Mouse (Mus musculus): ENCODE data around the gene Bhlhe40.

Gene Bhlhe40

DNA sequence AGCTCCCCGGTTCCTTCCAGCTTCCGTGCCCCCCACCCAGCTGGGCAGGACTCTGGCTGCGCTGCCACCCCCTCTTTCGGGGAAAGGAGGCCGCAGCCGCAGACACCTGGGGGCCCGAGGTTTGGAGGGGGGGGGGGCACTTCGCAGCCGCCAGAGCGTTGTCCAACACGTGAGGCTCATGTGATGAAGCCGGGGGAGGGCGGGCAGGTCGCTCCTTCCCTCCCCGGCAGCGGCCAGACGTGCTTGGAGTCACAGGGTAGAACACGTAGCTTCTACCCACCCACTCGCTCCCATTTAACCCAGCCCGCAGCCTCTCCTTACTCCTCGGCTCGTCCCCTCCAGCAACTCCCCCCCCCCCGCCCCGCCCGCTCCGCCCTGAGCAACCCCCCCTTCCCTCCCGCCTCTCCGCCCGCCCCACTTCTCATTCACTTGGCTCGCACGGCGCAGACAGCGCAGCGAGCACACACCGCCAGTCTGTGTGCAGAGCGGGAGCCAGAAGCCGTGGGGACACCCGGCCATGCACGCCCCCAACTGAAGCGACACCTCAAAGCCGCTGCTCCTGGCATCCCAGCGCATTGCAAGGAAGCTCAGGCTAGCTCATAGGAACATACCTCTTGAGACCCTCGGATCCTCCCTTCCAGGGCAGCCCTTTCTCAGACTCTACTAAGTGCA, at the start of gene Bhlhe40:
Gene Bhlhe40 (plus strand): TSS at position 424 of the 672 bp plus-strand sequence.
- peak; percentile 97 for DNase-seq

DNA sequence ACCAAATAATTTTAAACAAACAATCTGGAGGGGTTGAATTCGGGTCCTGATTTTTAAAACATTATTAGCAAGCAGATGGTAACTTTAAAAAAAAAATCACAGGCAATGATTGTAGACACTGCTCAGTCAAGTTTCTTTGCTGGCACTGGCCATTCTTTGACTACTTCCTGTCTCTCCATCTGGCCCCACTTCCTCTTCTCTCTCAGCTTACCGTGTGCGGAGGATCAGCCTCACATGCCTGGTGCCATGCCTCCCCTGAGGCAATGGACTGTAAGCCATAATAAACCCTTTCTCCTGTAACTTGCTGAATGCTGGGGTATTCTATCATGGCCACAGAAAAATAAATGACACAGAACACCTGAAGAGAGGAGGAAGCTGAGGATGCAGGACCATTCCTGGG, 48.8 kb upstream of the Bhlhe40 start:
- no peak for DNase-seq

DNA sequence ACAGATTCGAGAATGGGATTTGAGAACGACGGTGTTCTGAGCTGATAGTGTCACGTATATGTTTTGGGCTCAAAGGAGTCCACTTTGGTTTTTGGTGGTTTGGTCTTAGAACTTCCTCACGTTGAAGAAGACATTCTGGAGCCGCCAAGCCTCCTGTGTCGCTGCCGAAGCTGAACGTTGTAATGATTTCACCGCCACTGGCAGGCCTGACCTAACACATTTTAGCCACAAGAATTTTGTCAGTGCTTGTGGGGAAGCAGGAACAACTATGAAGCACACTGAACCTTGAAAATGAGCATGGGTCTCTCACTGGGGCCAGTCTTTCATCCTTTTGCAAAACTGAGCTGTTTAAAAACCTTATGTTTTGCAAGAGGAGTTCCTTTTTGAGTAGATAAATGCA, 42.4 kb upstream of the Bhlhe40 start:
- no peak for DNase-seq

DNA sequence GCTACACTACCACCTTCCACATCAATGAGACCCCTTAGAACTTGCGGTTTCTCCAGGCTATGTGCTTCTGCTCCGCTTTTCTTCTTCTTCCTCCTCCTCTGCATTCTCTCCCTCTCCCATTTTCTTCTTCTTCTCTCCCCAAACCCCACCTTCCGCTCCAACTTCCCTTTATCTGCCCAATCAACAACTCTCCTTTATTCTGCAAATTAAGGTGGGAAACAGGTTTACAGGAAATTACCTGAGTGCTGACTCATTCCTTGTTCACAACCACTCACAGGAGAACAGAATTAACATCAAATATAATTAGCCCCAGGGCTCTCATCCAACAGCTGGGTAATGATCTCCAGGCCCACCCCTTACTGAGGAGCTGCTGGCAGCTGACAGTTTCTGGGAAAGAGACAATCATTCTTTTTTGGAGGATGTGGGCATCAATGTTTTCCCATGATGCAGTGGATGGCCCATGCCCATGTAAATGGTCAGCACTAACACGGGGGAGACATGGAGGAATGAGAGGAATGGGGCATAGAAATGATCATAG, 37.3 kb upstream of the Bhlhe40 start:
- DNase-seq: peak; percentile 67

DNA sequence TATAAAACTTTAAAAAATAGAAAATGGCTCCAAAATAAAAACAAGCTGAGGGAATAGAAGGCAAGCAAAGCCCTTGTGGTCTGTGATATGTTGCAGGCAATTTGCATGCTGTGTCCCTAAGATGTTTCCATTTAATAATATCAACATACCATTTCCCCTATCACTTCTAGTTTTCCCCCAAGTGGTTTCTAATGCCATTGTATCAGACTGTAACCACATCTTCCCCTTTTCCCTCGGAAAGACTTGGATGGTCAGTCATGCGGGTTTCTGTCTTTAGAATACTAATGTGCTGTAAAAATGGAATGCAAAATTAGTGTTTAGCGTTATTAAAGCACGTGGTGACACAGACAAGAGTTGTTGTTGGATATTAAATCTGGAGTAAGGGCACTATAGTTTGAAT, 35.5 kb upstream of the Bhlhe40 start:
- DNase-seq: no peak

DNA sequence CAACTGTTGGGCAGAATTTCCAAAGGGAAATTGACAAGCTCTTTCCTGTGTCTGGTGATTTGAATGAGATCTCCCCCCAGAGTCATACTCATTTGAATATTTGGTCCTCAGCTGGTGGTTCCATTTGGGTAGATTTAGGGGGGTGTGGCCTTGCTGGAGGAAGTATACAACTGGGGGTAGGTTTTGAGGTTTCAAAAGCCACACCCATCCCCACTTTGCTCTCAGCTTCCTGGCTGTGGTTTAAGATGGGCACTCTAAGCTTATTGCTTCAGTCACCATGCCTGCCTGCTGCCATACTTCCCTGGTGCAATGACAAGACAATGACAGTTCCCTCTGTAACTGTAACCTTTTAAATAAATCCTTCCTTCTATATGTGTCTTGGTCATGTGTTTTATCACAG, 29.7 kb upstream of the Bhlhe40 start:
- no peak for DNase-seq

DNA sequence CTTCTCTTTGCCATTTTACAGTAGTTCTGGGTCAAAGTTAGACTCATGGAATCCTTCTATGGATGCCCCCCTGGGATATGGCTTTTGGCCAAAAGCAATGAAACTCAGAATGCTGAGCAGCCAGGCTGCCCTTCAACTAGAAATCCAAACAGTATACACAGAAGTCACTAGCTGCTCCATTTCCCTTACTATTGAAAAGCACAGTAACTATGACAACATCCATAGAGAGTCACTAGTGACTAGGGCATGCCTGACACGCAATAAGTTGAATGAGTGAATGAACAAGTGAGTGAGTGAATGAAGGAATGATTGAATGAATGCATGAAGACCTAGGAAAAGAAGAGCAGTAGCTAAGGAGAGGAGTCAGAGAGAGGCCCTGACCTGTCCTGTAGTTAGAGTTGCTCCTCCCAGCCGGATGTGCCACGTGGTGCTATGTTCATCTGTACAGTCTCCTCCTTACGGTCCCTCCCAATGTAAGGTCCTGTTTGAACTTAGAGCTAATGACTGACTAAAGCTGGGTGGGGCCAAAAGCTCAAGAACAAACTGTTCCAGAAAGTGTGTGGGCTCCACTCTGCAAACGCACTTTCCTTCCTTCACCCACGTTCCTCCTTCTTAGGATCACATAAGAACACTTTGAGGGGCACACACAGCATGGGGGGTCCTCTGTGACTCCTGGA, 22.1 kb upstream of the Bhlhe40 start:
- DNase-seq: peak; percentile 78

DNA sequence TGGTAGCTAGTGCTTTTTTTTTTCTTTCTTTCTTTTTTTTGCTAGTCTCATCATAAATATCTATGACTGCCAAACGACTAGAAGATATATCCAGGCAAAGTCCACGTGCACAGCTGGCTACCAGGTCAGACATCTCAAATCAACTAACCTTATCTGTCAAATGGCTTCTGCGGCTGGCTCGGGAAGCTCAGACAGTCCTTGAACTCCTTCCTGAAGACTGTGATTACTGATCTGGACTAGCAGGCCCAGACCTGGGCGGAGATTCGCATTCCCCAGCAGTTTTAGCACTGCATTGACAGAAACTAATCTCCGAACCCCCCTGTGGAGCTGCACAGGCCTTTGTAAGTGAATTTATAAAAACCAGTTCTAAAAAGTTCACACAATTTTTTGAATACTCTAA, 18.4 kb upstream of the Bhlhe40 start:
- no peak for DNase-seq

DNA sequence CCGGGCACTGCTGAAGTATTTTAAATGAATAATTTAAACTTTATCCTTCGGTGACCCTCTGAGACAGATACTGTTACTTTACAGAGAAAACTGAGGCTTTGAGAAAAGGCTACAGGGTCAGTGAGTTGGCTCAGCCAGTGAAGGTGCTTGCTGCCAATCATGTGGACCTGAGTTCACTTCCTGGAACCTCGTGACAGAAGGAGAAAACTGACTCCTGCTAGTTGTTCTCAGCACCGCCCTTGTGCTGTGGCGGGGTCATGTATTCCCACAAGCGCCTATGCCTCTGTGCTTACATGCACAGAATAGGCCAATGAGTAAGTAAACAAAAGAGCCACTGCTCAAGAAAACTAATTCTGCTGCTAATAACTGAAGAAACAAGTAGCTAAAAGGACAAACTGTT, 17.4 kb upstream of the Bhlhe40 start:
- no peak for DNase-seq

DNA sequence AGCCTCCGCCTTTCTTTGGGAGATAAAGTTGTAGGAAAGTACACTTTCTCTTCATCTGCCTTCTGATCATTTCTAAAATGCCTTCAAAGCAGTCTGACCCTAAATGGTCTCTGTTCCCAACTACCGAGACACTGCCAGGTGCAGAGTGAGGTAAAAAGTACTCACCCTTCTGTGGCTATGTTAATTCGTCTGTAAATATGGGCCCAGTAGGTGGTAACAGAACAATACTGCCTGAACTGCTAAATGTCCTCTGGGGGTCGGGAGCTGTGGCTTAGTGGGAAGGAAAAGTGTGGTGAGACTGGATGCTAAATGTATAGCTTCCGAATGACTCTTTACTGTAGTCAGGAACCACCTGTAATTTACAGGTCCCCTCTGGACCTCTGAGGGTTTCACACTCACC, 16.1 kb upstream of the Bhlhe40 start:
- no peak for DNase-seq

DNA sequence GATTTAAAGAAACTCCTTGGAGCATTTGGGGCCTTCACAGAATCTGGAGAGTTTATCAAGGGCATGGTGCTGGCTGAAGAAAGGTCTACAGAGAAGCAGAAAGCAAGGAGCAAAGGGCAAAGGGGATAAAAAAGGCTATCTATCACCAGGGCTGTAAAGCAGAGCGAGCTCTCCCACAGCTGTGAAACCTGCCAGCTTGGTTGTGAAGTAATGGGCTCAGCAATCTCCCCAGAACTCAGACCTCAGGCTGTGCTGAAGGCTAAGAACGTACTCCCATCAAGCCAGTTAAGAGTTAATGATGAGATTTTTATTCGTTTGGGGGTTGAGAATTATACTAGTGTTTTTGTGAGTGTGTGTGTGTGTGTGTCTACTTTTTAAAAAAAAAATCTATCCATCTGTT, 13.3 kb upstream of the Bhlhe40 start:
- DNase-seq: no peak

DNA sequence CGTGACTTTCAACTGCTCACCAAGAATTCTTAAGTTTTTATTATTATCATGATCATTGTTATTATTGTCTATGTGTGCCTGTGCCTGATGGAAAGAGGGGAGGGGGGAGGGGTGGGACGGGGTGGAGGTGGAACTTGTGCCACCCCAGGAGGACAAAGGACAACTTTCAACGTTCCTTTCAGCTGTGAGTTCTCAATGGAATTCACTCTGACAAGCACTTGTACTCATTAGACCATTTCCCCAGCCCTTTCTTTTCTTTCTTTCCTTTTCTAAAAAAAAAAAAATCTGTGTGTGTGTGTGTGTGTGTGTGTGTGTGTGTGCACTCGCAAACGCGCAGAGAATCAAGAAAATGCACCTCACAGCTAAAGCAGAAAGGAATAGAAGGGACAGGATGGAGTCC, 12.4 kb upstream of the Bhlhe40 start:
- no peak for DNase-seq

DNA sequence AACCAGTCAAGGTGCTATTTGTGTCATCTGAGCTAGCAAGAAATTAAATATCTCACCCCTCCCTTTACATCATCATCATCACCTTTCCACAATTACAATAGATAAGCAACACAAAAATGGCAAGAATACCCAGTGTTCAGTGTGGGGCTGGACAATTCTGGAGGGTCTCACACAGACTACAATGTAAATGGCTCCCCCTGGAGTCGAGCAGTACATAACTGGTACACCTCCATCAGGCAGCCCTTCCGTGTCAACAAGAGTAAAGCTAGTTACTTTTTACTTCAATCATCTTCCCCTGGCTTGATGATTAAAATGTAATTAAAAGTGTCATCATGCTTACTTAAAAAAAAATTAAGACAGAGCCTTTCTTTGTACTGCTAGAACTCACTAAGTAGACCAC, 4.6 kb upstream of the Bhlhe40 start:
- DNase-seq: no peak

DNA sequence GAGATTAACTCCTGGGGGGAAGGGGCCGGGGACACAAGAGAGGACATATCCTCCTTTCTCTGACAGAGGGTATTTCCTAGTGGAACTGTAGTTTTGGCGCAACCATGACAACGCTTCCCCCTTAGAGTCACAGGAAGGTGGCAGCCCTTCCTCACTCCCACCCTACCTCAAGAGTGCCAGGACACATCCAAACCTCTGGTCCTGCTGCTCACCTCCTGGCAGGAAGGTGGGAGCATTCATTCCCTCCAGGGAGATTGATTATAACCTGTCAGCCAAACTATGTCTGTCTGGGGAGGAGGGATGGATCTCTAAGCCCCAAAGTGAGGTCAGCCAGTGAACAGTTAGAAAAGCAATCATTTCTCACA, 2.4 kb upstream of the Bhlhe40 start:
- peak; percentile 70 for DNase-seq

DNA sequence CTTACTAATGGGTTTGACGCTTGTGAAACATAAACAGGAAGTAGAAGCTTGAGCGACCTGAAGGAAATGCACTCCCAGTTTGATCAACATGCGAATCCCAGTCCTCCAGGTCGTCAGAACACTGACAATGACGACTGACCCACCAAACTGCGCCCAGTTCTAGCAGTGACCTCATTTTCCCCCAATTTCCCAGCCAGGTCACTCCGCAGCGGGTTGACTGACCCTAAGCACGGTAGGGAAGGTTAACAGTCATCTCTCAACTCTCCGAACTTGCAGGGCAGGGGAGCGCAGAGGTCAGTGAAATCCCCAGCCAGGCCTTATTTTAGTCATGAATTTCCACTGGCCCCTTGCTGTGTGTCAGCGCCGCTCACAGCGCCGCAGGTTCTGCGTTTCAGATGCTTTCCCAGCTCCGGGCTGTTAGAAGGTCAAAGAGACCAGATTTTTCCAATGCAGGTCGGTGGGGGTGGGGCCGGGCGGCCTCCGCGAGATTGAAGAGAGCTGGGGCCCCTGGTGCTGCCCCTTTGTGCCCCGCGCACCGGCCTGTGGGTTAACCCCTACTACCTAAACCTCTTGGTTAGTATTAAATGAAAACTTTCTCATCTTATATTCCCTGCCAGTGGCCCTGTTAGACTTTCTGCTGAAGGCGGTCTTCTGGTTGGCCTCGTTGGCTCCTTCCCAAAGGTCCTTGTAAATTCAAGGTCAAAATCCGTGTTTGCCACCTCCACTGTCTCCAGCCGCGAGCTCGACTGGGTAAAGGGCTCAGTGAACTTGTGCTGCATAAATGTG, 1.8 kb upstream of the Bhlhe40 start:
- DNase-seq: peak; percentile 95

DNA sequence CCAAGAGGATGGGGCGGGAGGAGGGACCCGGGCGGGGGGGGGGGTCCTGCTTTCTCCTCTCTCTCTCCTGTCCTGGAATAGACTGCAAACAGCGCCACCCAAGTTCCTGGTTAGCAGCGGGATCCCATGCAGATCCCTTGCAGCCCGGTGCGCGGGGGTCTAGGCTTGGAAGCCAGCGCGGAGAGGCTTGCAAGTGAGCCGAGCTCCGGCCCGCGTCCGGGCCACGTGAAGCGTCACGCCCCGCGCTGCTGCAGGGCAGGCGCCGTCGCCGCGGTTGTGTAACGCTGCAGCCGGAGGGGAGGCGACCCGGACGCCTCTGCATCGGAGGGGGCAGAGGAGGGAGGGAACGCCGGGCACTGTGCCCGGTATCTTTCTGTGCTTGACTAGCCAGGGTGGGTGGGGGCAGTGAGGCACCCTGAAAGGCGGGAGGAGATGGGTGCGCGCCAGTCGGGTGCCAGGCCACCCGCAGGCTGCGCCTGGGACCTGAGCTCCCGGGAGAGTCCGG, 1.2 kb upstream of the Bhlhe40 start:
- peak; percentile 99 for DNase-seq

DNA sequence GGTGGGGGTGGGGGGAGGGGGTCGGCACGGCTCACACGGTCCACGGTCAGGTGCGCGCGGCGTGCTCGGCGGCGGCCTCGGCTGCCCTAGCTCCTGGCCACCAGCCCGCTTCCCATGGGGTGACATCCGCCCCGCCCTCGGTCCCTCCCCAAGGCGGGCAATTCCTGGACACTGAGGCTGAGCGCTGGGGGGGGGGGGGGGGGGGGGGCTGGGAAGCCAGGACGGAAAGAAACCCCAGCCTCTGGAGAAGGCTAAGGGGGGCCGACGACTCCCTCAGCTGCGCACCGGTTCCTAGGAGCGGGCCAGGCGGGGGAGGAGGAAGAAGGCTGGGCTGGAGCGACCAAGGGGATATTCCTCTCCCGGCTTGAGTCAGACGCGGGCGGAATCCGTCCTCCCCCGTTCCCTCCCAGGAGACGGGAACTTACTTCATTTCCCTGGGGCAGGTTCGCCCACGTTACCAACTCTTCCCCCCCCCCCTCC, 663 bp upstream of the Bhlhe40 start:
- DNase-seq: no peak

DNA sequence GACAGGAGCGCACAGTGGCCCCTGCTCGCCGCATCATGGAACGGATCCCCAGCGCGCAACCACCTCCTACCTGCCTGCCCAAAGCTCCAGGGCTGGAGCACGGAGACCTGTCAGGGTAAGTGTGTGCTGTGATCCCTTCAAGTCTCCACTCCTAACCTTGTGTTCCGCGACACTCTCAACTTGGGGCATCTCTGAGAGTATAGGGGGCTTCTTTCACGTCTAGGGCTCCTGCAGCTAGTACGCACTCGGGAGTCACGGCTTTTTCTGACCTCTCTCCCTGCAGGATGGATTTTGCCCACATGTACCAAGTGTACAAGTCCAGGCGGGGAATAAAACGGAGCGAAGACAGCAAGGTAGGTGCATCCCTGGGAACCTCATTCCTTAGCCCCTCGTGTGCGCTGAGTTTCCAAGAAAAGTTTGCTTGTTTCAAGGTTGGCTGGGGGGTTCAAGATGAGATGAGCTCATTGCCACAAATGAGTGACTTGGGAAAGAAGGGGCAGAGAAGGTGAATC, 505 bp downstream of the Bhlhe40 start:
- DNase-seq: no peak

DNA sequence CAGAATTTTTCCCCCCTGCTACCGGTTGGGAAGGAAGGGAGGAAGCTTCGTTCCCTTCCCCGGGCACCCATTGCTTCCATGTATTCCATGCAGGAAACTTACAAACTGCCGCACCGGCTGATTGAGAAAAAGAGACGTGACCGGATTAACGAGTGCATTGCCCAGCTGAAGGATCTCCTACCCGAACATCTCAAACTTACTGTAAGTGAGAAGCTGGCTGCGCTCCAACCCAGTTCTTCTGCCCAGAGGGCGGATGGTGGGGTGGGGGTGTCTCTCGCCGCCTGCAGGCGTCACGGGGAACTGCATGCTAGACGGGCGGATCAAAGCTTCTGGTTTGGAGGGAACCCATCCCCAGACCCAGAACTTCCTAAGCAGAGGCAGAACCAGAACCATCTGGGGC, 983 bp downstream of the Bhlhe40 start:
- peak; percentile 87 for DNase-seq

DNA sequence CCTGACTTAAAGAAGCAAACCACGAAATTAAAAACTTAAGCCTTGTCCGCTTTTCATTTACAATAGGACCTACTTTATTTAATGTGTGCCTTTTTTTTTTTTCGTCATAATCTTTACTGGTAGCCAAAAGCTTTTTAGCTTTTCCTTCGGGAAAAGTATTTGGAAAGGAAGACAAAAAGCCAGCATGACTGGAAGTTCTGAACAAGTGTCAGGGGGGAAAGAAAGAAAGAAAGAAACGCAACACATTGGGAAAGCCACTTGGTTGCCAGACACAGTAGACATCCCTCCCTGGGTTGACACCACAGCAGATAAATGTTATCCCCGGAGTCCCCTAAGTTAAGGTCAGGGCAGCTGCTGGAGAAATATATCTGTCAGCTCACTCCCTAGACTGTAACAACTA, 1.5 kb downstream of the Bhlhe40 start:
- no peak for DNase-seq

DNA sequence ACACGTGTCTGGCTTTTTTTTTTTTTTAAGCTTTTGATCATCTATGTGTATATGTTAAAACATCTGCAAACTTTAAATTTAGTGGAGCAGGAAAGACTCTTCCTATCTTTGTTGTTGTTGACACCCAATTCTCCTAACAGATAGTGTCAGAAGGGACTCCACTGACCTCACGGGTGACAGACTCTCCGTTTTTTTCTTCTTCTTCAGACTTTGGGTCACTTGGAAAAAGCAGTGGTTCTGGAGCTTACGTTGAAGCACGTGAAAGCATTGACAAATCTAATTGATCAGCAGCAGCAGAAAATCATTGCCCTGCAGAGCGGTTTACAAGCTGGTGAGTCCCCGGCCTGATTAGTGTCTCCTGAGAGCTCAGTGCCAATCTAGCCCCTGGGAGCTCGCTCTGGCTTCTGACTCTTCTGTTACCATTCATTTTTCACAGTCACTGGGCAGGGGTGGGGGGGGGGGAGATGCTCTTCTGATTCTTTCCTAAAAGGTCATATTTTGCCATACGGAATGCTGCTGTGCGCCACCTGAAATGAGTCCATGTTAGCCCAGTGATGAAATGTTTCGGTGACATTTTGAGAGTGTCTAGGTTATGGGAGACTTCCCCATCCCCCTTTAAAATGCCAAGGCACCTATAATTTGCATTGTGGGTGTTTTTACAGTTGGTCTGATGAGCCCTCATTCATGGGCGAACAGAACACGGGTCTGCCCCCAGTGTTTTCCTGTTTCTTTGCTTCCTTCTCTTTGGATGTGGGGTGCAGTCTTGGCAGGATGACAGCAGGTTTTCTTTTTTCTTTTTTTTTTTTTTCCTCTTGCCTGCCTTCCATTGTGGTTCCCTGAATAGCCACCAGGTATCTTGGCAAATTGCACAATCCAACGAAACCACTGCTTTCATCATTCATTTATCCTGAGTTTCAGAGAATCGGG, 2.1 kb downstream of the Bhlhe40 start:
- no peak for DNase-seq
